Mouse (Mus musculus): Measurements from ENCODE around the gene Lgr5.

Lgr5 gene

GRCm38 (mm10) chr10:115421976-115422375 is 165.6 kb downstream of the Lgr5 start:
- no peak for DNase-seq (ENCODE audit: low spot score)

DNA sequence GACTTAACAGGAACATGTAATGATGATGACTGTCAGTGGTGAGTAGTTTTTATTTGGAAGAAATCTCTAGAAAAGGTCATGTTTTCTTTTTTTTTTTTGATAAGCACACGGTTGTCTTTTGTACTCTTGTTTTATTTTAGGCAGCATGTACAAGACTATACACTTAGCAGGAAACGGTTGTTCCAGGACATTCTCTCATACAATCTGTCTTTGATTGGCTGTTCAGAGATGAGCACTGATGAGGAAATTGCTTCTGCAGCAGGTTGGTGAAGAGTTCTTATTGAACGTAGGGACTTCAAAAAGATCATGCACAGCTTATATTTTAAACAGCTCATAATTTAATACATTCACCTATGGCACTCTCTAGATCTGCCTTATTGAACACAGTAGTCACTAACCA is 173.5 kb downstream of the Lgr5 start:
- DNase-seq (ENCODE audit: low spot score) = no peak

GRCm38 (mm10) chr10:115413496-115413895 is 174.1 kb downstream of the Lgr5 start:
- no peak for DNase-seq (ENCODE audit: low spot score)

DNA sequence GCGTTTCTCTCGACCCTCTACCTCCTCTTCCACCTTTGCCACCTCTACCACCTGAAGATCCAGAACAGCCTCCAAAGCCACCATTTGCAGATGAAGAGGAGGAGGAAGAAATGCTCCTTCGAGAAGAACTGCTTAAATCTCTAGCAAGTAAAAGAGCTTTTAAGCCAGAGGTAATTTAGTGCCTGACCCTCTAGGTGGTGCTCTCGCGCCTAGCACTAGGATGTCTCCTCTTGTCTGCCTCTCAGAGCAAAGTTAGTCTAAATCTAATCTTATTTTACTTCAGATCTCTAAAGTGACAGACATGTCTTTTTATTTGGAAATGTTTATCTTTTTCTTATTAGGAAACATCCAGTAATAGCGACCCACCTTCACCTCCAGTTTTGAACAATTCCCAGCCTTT is 181.2 kb downstream of the Lgr5 start:
- peak; percentile 51 for DNase-seq (ENCODE audit: low spot score)
